ENCODE assay signal across 18 mouse cellular contexts in genomic region chr2:27103554-27103953, GRCm38 (mm10). TPM values are rescaled to one million over a fixed set of nuclear protein-coding genes. Genes with fewer than 3 reads are reported as not detected.
DNase-seq lines count a peak whose midpoint lies in the region; ATAC-seq and TF ChIP-seq lines count a peak whose summit lies in the region.
"Had no signal": no experiment of that assay in that cellular context is flagged by ENCODE, and none has a peak within 500 bp of the region (broad histone marks: within the 10 kb centered on the region; RNA-seq: fewer than 3 reads in every experiment).

No protein-coding gene starts in this region.

- H3K4me1 ChIP-seq in hindbrain, embryonic 11.5 days (replicated peaks; ENCODE audit: control insufficient read depth, insufficient read depth, low read length), result 0 out of 2 replicates have a peak, but pooled peaks cover 3% of the 10 kb centered on the region
- H3K4me1 ChIP-seq in hindbrain, embryonic 14.5 days (replicated peaks; ENCODE audit: control insufficient read depth, insufficient read depth, low read length), result peaks cover 8% of the 10 kb centered on the region
- H3K4me1 ChIP-seq in olfactory bulb, adult 2 months (ENCODE audit: control insufficient read depth, insufficient read depth, low read length), result peaks cover 55% of the 10 kb centered on the region

- H3K36me3 ChIP-seq in hindbrain, embryonic 11.5 days (ENCODE audit: control insufficient read depth, insufficient read depth, low read length), result no peaks in the 10 kb centered on the region
- no peaks in the 10 kb centered on the region for H3K36me3 ChIP-seq in hindbrain, embryonic 14.5 days (replicated peaks; ENCODE audit: control insufficient read depth, insufficient read depth)
- H3K36me3 ChIP-seq: neural tube, embryonic 13.5 days had no signal

- 0 out of 2 replicates have a peak overlapping the region, but pooled peaks have one; percentile 14 for H3K27ac ChIP-seq in hindbrain, embryonic 11.5 days (ENCODE audit: low read depth, low read length)
- no peak overlapping the region for H3K27ac ChIP-seq in hindbrain, embryonic 14.5 days
- H3K27ac ChIP-seq in olfactory bulb, adult 2 months (ENCODE audit: insufficient read depth, low read depth, low read length), result peak overlapping the region; percentile 85
- H3K27ac ChIP-seq: limb, embryonic 12.5 days; liver, embryonic 14.5 days; neural tube, embryonic 13.5 days had no signal

- H3K27me3 ChIP-seq in hindbrain, embryonic 11.5 days (ENCODE audit: control insufficient read depth, insufficient read depth, low read length), result no peaks in the 10 kb centered on the region
- no peaks in the 10 kb centered on the region for H3K27me3 ChIP-seq in hindbrain, embryonic 14.5 days (ENCODE audit: control insufficient read depth, insufficient read depth, low read length)
- H3K27me3 ChIP-seq: neural tube, embryonic 13.5 days had no signal

- no peak overlapping the region for H3K4me2 ChIP-seq in hindbrain, embryonic 11.5 days (replicated peaks; ENCODE audit: low read depth, low read length)
- no peak overlapping the region for H3K4me2 ChIP-seq in hindbrain, embryonic 14.5 days (replicated peaks)
- H3K4me2 ChIP-seq: limb, embryonic 12.5 days; neural tube, embryonic 13.5 days had no signal

- H3K9ac ChIP-seq in hindbrain, embryonic 11.5 days (ENCODE audit: low read depth, low read length), result no peak overlapping the region
- H3K9ac ChIP-seq in hindbrain, embryonic 14.5 days, result no peak overlapping the region
- H3K9ac ChIP-seq: limb, embryonic 12.5 days; liver, embryonic 14.5 days; neural tube, embryonic 13.5 days had no signal

- TF ChIP-seq CTCF in olfactory bulb, adult 2 months (IDR thresholded peaks at IDR 0.05; ENCODE audit: insufficient read depth, low read depth, low read length), result no peak

- no peak for ATAC-seq in hindbrain, embryonic 11.5 days (ENCODE audit: low FRiP score)
- no peak for ATAC-seq in hindbrain, embryonic 14.5 days (ENCODE audit: low FRiP score)
- no peak for ATAC-seq in cerebellum, adult (ENCODE audit: insufficient number of reproducible peaks, low FRiP score, low TSS enrichment)
- ATAC-seq: CD4-positive, CD25-positive, alpha-beta regulatory T cell, adult 4 months had no signal

- H3K4me3 ChIP-seq in hindbrain, embryonic 11.5 days (ENCODE audit: low read depth, low read length), result no peak overlapping the region
- no peak overlapping the region for H3K4me3 ChIP-seq in hindbrain, embryonic 14.5 days (replicated peaks; ENCODE audit: low read length)
- no peak overlapping the region for H3K4me3 ChIP-seq in olfactory bulb, adult 2 months (ENCODE audit: insufficient read depth, low read depth, low read length)
- H3K4me3 ChIP-seq: limb, embryonic 12.5 days; neural tube, embryonic 13.5 days had no signal

- H3K9me3 ChIP-seq in hindbrain, embryonic 11.5 days (ENCODE audit: control insufficient read depth, low read length), result no peaks in the 10 kb centered on the region
- H3K9me3 ChIP-seq in hindbrain, embryonic 14.5 days (ENCODE audit: control insufficient read depth, low read length), result no peaks in the 10 kb centered on the region
- H3K9me3 ChIP-seq: limb, embryonic 12.5 days; neural tube, embryonic 13.5 days had no signal

- DNase-seq in hindbrain, embryonic 11.5 days (ENCODE audit: low spot score), result no peak
- DNase-seq in hindbrain, embryonic 14.5 days (ENCODE audit: low spot score), result no peak
- DNase-seq in right cerebral cortex, postnatal 25 days, result peak; percentile 35
- no peak for DNase-seq in right cerebral cortex, postnatal 14 days
- DNase-seq in layer of hippocampus, adult 9-11 months, result peak; percentile 52
- no peak for DNase-seq in cerebellum, postnatal 36 days
- DNase-seq: adrenal gland, adult 2 months; cerebellum, adult 9-10 months; lung, postnatal 14 days; thymus, postnatal 36 days had no signal

- no peak for TF ChIP-seq POLR2A in olfactory bulb, adult 2 months (IDR thresholded peaks at IDR 0.05; ENCODE audit: insufficient read depth, low read depth, low read length)

- WGBS in hindbrain, embryonic 11.5 days, result 73% methylated on average over 7 of the region's 7 CpGs
- 50% methylated on average over 7 of the region's 7 CpGs for WGBS in hindbrain, embryonic 14.5 days
- WGBS in olfactory bulb, adult 2 months, result 28% methylated on average over 7 of the region's 7 CpGs

RNA-seq across cellular contexts. Expression of gene Adamtsl2, which starts 24.4 kb away (rescaled TPM):
- 5.6 and 6.2 TPM in 2 replicates for polyA plus RNA-seq in hindbrain, embryonic 11.5 days (2014; fragmentation: Nextera tagmentation; extraction: Ambion mirVana)
- polyA plus RNA-seq in hindbrain, embryonic 14.5 days (2014; fragmentation: Nextera tagmentation; extraction: Ambion mirVana), result 9.1 and 10.0 TPM in 2 replicates
- not detected in 2 replicates for polyA plus RNA-seq in olfactory bulb, adult 2 months (2012; ENCODE audit: insufficient read depth, insufficient read length, low replicate concordance, missing spikeins)

RNA-seq across cellular contexts. Expression of gene Mymk, which starts 31.6 kb away (rescaled TPM):
- 1.9 and 3.6 TPM in 2 replicates for polyA plus RNA-seq in hindbrain, embryonic 11.5 days (2014; fragmentation: Nextera tagmentation; extraction: Ambion mirVana)
- polyA plus RNA-seq in hindbrain, embryonic 14.5 days (2014; fragmentation: Nextera tagmentation; extraction: Ambion mirVana), result 0.32 TPM in 1 of 2 replicates, not detected in the other
- not detected in 2 replicates for polyA plus RNA-seq in olfactory bulb, adult 2 months (2012; ENCODE audit: insufficient read depth, insufficient read length, low replicate concordance, missing spikeins)
- polyA plus RNA-seq: CD4-positive, CD25-positive, alpha-beta regulatory T cell, adult 4 months; intestine, embryonic 14.5 days; liver, embryonic 14.5 days; testis, adult 2 months had no signal

RNA-seq across cellular contexts. Expression of gene Fam163b, which starts 38.7 kb away (rescaled TPM):
- polyA plus RNA-seq in hindbrain, embryonic 11.5 days (2014; fragmentation: Nextera tagmentation; extraction: Ambion mirVana), result 0.23 and 0.43 TPM in 2 replicates
- polyA plus RNA-seq in hindbrain, embryonic 14.5 days (2014; fragmentation: Nextera tagmentation; extraction: Ambion mirVana), result 7.9 and 9.4 TPM in 2 replicates
- 155 TPM in 1 of 2 replicates, not detected in the other for polyA plus RNA-seq in olfactory bulb, adult 2 months (2012; ENCODE audit: insufficient read depth, insufficient read length, low replicate concordance, missing spikeins)
- polyA plus RNA-seq: CD4-positive, CD25-positive, alpha-beta regulatory T cell, adult 4 months had no signal

Comparison
In these comparisons a context has a peak if more than half of its experiments do, and no peak if none do; other contexts are left out.
1. DNase-seq: peak in right cerebral cortex, postnatal 25 days (single experiment) and layer of hippocampus, adult 9-11 months (single experiment); none in hindbrain, embryonic 11.5 days (single experiment), hindbrain, embryonic 14.5 days (single experiment), right cerebral cortex, postnatal 14 days (single experiment) and cerebellum, postnatal 36 days (0 of 2).